9 mouse cellular contexts compared by ENCODE assay signal in genomic region chr5:5693956-5694653, GRCm38 (mm10). TPM values are rescaled to one million over a fixed set of nuclear protein-coding genes. Genes with fewer than 3 reads are reported as not detected.
DNase-seq lines count a peak whose midpoint lies in the region; ATAC-seq and TF ChIP-seq lines count a peak whose summit lies in the region.
"Had no signal": no experiment of that assay in that cellular context is flagged by ENCODE, and none has a peak within 500 bp of the region (broad histone marks: within the 10 kb centered on the region; RNA-seq: fewer than 3 reads in every experiment).

Gene Steap2, minus strand, starts transcription at chr5:5694578.

- H3K27me3 ChIP-seq in megakaryocyte, embryonic 14.5 days (replicated peaks): peaks cover 39% of the 10 kb centered on the region
- H3K27me3 ChIP-seq in embryonic facial prominence, embryonic 10.5 days (replicated peaks; ENCODE audit: low read depth, poor library complexity, severe bottlenecking): peaks cover 20% of the 10 kb centered on the region; the same call in 1 of the 2 replicates
- peaks cover 6% of the 10 kb centered on the region for H3K27me3 ChIP-seq in heart, adult 2 months (ENCODE audit: control insufficient read depth, insufficient read depth, low read length)
- H3K27me3 ChIP-seq in kidney, adult 2 months (replicated peaks; ENCODE audit: control insufficient read depth, insufficient read depth, low read length): no peaks in the 10 kb centered on the region
- H3K27me3 ChIP-seq in liver, embryonic 13.5 days: peaks cover 38% of the 10 kb centered on the region
- H3K27me3 ChIP-seq in neural tube, embryonic 14.5 days (ENCODE audit: control insufficient read depth, insufficient read depth, low read length): peaks cover 2% of the 10 kb centered on the region; the same call in 1 of the 2 replicates
- H3K27me3 ChIP-seq: CH12.LX had no signal

- intact Hi-C loops in heart, adult 2 months (cut with DNase I): no loop called here

- no peak for TF ChIP-seq EP300 in heart, adult 2 months (IDR thresholded peaks at IDR 0.05; ENCODE audit: insufficient read depth, low read depth, low read length)

- peak; percentile 80 for DNase-seq in embryonic facial prominence, embryonic 10.5 days (ENCODE audit: low spot score)
- peak; percentile 54 to 69 for DNase-seq in heart, adult 2 months
- DNase-seq in kidney, adult 2 months: peak; percentile 85
- no peak for DNase-seq in liver, embryonic 13.5 days
- peak; percentile 88 for DNase-seq in yolk sac, embryonic 10.5 days (ENCODE audit: low spot score)

- H3K4me1 ChIP-seq in megakaryocyte, embryonic 14.5 days: peaks cover 11% of the 10 kb centered on the region
- H3K4me1 ChIP-seq in embryonic facial prominence, embryonic 10.5 days: peaks cover 11% of the 10 kb centered on the region; the same call in 1 of the 2 replicates
- no peaks in the 10 kb centered on the region; the same call in 1 of the 2 replicates for H3K4me1 ChIP-seq in heart, adult 2 months (ENCODE audit: control insufficient read depth, insufficient read depth, low read length)
- H3K4me1 ChIP-seq in kidney, adult 2 months (ENCODE audit: control insufficient read depth, insufficient read depth, low read length): peaks cover 5% of the 10 kb centered on the region; the same call in 1 of the 2 replicates
- 0 out of 2 replicates have a peak, but pooled peaks cover 2% of the 10 kb centered on the region for H3K4me1 ChIP-seq in liver, embryonic 13.5 days (replicated peaks)
- peaks cover 6% of the 10 kb centered on the region; the same call in 1 of the 2 replicates for H3K4me1 ChIP-seq in neural tube, embryonic 14.5 days (ENCODE audit: control insufficient read depth, insufficient read depth, low read length)

- no peaks in the 10 kb centered on the region for H3K36me3 ChIP-seq in megakaryocyte, embryonic 14.5 days (replicated peaks; ENCODE audit: low read length)
- no peaks in the 10 kb centered on the region for H3K36me3 ChIP-seq in embryonic facial prominence, embryonic 10.5 days (replicated peaks)
- H3K36me3 ChIP-seq in heart, adult 2 months (ENCODE audit: control insufficient read depth, insufficient read depth, low read length): no peaks in the 10 kb centered on the region
- H3K36me3 ChIP-seq in kidney, adult 2 months (ENCODE audit: control insufficient read depth, insufficient read depth, low read length): no peaks in the 10 kb centered on the region
- H3K36me3 ChIP-seq in liver, embryonic 13.5 days: no peaks in the 10 kb centered on the region
- H3K36me3 ChIP-seq in neural tube, embryonic 14.5 days (ENCODE audit: control insufficient read depth, insufficient read depth, low read length): no peaks in the 10 kb centered on the region

- no peaks in the 10 kb centered on the region for H3K79me2 ChIP-seq in heart, adult 2 months (replicated peaks; ENCODE audit: control insufficient read depth, insufficient read depth, low read length)

- peaks cover 8% of the 10 kb centered on the region for H3K9me3 ChIP-seq in megakaryocyte, embryonic 14.5 days
- no peaks in the 10 kb centered on the region; the same call in 1 of the 2 replicates for H3K9me3 ChIP-seq in embryonic facial prominence, embryonic 10.5 days
- H3K9me3 ChIP-seq in liver, embryonic 13.5 days (replicated peaks): no peaks in the 10 kb centered on the region
- no peaks in the 10 kb centered on the region for H3K9me3 ChIP-seq in neural tube, embryonic 14.5 days (ENCODE audit: control insufficient read depth, low read length)

- no peak for TF ChIP-seq POLR2A in heart, adult 2 months (IDR thresholded peaks at IDR 0.05; ENCODE audit: insufficient read depth, low read depth, low read length)
- no peak for TF ChIP-seq POLR2A in kidney, adult 2 months (IDR thresholded peaks at IDR 0.05; ENCODE audit: low read depth, low read length)

- peak within 1 kb of the TSS; percentile 55 for H3K4me2 ChIP-seq in liver, embryonic 13.5 days
- peak within 1 kb of the TSS; percentile 89 for H3K4me2 ChIP-seq in neural tube, embryonic 14.5 days (ENCODE audit: low read depth, low read length)

- peak within 1 kb of the TSS; percentile 75 for H3K9ac ChIP-seq in heart, adult 2 months (ENCODE audit: low read depth, low read length)
- H3K9ac ChIP-seq in liver, embryonic 13.5 days: peak within 1 kb of the TSS; percentile 64
- peak within 1 kb of the TSS; percentile 78 for H3K9ac ChIP-seq in neural tube, embryonic 14.5 days (replicated peaks; ENCODE audit: low read depth, low read length)

- under 1% methylated on average over 66 of the region's 66 CpGs for WGBS in embryonic facial prominence, embryonic 10.5 days
- WGBS in heart, adult 2 months: 2% methylated on average over 50 of the region's 66 CpGs
- WGBS in kidney, adult 2 months: 1% methylated on average over 66 of the region's 66 CpGs
- under 1% methylated on average over 63 of the region's 66 CpGs for WGBS in liver, embryonic 13.5 days (ENCODE audit: insufficient replicate concordance)
- 2% methylated on average over 40 of the region's 66 CpGs for WGBS in neural tube, embryonic 14.5 days

- H3K27ac ChIP-seq in embryonic facial prominence, embryonic 10.5 days (replicated peaks): peak within 1 kb of the TSS; percentile 94
- H3K27ac ChIP-seq in heart, adult 2 months: no peak within 1 kb of the TSS
- peak within 1 kb of the TSS; percentile 95 for H3K27ac ChIP-seq in kidney, adult 2 months (ENCODE audit: insufficient read depth, low read depth, low read length)
- peak within 1 kb of the TSS; percentile 50 for H3K27ac ChIP-seq in liver, embryonic 13.5 days
- H3K27ac ChIP-seq in neural tube, embryonic 14.5 days (ENCODE audit: low read depth, low read length): no peak within 1 kb of the TSS

- peak within 1 kb of the TSS; percentile 88 for H3K4me3 ChIP-seq in megakaryocyte, embryonic 14.5 days (replicated peaks)
- peak within 1 kb of the TSS; percentile 85 for H3K4me3 ChIP-seq in embryonic facial prominence, embryonic 10.5 days
- peak within 1 kb of the TSS; percentile 57 for H3K4me3 ChIP-seq in heart, adult 2 months
- H3K4me3 ChIP-seq in kidney, adult 2 months (ENCODE audit: insufficient read depth, low read depth, low read length): peak within 1 kb of the TSS; percentile 67
- H3K4me3 ChIP-seq in liver, embryonic 13.5 days (replicated peaks): peak within 1 kb of the TSS; percentile 59
- H3K4me3 ChIP-seq in neural tube, embryonic 14.5 days (ENCODE audit: low read depth, low read length): peak within 1 kb of the TSS; percentile 80

- TF ChIP-seq CTCF in heart, adult 2 months (IDR thresholded peaks at IDR 0.05): no peak
- no peak for TF ChIP-seq CTCF in kidney, adult 2 months (conservative IDR thresholded peaks at IDR 0.05; ENCODE audit: insufficient read depth, insufficient read length, low read depth, low read length)

- no peak for ATAC-seq in megakaryocyte, adult 5-6 weeks (ENCODE audit: poor library complexity, severe bottlenecking)
- ATAC-seq in liver, embryonic 13.5 days (ENCODE audit: low read depth): peak; percentile 80
- peak; percentile 90 for ATAC-seq in neural tube, embryonic 14.5 days (ENCODE audit: low read depth)

RNA-seq across cellular contexts. Expression of gene Steap2, which starts in this region (rescaled TPM):
- polyA plus RNA-seq in megakaryocyte, embryonic 14.5 days (2012; ENCODE audit: insufficient read depth, low replicate concordance): not detected in 2 replicates
- 0.09 TPM in 1 of 2 replicates, not detected in the other for total RNA-seq in megakaryocyte, adult 5-6 weeks (2015)
- not detected in 2 replicates for total RNA-seq in megakaryocyte, adult 5-6 weeks (2017)
- polyA plus RNA-seq in embryonic facial prominence, embryonic 10.5 days (2016; fragmentation: Nextera tagmentation; extraction: Ambion mirVana): 6.4 and 8.6 TPM in 2 replicates
- total RNA-seq in heart, adult 2 months (2021): under 1 TPM; 0.44 to 0.52 TPM
- polyA plus RNA-seq in heart, adult 2 months (2012; rRNA removed): 1.00 and 1.2 TPM in 2 replicates
- polyA plus RNA-seq in kidney, adult 2 months (2012; rRNA removed): 71.7 and 76.1 TPM in 2 replicates
- polyA plus RNA-seq in liver, embryonic 13.5 days (2015; fragmentation: Nextera tagmentation; extraction: Ambion mirVana): 4.9 and 6.6 TPM in 2 replicates
- polyA plus RNA-seq in neural tube, embryonic 14.5 days (2014; fragmentation: Nextera tagmentation; extraction: Ambion mirVana): 7.5 and 9.5 TPM in 2 replicates
- total RNA-seq: CH12.LX had no signal

Comparison
In these comparisons a context has a peak if more than half of its experiments do, and no peak if none do; other contexts are left out.
1. H3K27ac ChIP-seq: peak in embryonic facial prominence, embryonic 10.5 days (single experiment), kidney, adult 2 months (single experiment) and liver, embryonic 13.5 days (single experiment); none in heart, adult 2 months (single experiment) and neural tube, embryonic 14.5 days (single experiment).
2. Peak in every context shown above with its lines, with median percentiles within 50 percentile points of each other: H3K4me3 ChIP-seq and H3K9ac ChIP-seq.